Mouse (Mus musculus) forebrain, embryonic 12.5 days (tissue): ENCODE measurements at regions not wholly inside any gene's neighbourhood (a gene's known extent, or its start where the extent isn't known, plus 50 kb on each side); places are given as distances from the start of the nearest gene placed in this dataset.

ENCODE experiments used
- ATAC-seq: fragments of 200-750 bp; cut with Nextera tagmentation; 2 replicates; pipeline ENCODE4 v1.8.0; 2017; ENCODE audit warnings: moderate TSS enrichment; ENCODE audit not compliant: low FRiP score
- H3K27ac ChIP-seq: fragments of 300-500 bp; sonication (generic); 2 replicates; pipeline ENCODE4 v1.5.1; 2016; ENCODE audit warnings: mild to moderate bottlenecking
- H3K27me3 ChIP-seq: fragments of 300-500 bp; sonication (generic); 2 replicates; pipeline ENCODE4 v1.6.1; 2016; ENCODE audit warnings: mild to moderate bottlenecking
- H3K36me3 ChIP-seq: fragments of 300-500 bp; sonication (generic); replicated peaks from 2 replicates; pipeline ENCODE4 v1.6.1; 2016; ENCODE audit warnings: mild to moderate bottlenecking
- H3K4me1 ChIP-seq: fragments of 300-500 bp; sonication (generic); 2 replicates; pipeline ENCODE4 v1.6.1; 2016
- H3K4me2 ChIP-seq: fragments of 300-500 bp; sonication (generic); 2 replicates; pipeline ENCODE4 v1.6.1; 2016; ENCODE audit warnings: mild to moderate bottlenecking, moderate library complexity
- H3K4me3 ChIP-seq: fragments of 300-500 bp; sonication (generic); replicated peaks from 2 replicates; pipeline ENCODE4 v1.5.1; 2016; ENCODE audit warnings: mild to moderate bottlenecking
- H3K9ac ChIP-seq: fragments of 300-500 bp; sonication (generic); 2 replicates; pipeline ENCODE4 v1.6.1; 2016; ENCODE audit warnings: mild to moderate bottlenecking
- H3K9me3 ChIP-seq: fragments of 300-500 bp; sonication (generic); 2 replicates; pipeline ENCODE4 v1.6.1; 2016
- WGBS: fragments of 180-500 bp; shearing (Covaris S2); methylation state at CpG from one replicate; pipeline ENCODE4 v1.1.7; 2016; 5-methylcytosine and 5-hydroxymethylcytosine counted together

GRCm38 (mm10) chr10:121150668-121151067 lies 116.9 kb downstream of the Wif1 start:
- H3K9me3 ChIP-seq = no peaks in the 10 kb centered on the region
- H3K27me3 ChIP-seq = no peaks in the 10 kb centered on the region
- H3K9ac ChIP-seq = no peak overlapping the region
- WGBS = 88% methylated on average over 9 of the region's 9 CpGs
- no peaks in the 10 kb centered on the region for H3K4me1 ChIP-seq
- ATAC-seq = no peak
- H3K4me2 ChIP-seq = no peak overlapping the region
- H3K4me3 ChIP-seq = no peak overlapping the region
- no peak overlapping the region for H3K27ac ChIP-seq
- H3K36me3 ChIP-seq = no peaks in the 10 kb centered on the region

- no peak for ATAC-seq
These were observed 119.9 kb downstream of the Wif1 start for GRCm38 (mm10) chr10:121153625-121154024.

DNA sequence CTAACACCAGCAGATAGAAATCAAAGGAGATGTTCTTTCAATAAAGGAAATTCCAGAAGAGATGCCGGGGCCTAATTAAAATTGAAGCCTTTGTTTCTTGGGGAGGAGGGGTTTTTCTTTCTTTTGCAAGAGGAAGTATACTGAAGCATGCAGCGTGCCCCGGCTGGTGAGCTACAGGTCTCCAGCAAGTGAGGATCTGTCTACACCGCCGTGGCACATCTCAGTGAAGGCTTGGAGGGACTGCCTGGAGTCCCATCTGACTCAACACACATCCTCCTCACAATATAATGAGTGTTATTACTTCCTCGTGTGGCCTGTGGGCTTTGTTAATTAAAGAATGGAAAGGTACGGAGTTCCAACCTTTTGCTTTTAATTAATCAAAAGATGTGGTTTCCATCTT lies 126.7 kb downstream of the Wif1 start:
- Histone ChIP-seq H3K9me3 (no peaks in the 10 kb centered on the region), H3K36me3 (no peaks in the 10 kb centered on the region), H3K4me2 (no peak overlapping the region), H3K27ac (no peak overlapping the region), H3K4me1 (0 out of 2 replicates have a peak, but pooled peaks cover 3% of the 10 kb centered on the region), H3K27me3 (0 out of 2 replicates have a peak, but pooled peaks cover 3% of the 10 kb centered on the region), H3K9ac (no peak overlapping the region), H3K4me3 (no peak overlapping the region)
- no peak for ATAC-seq
- WGBS = 35% methylated on average over 7 of the region's 7 CpGs

More at GRCm38 (mm10) chr10:121153625-121154024, 119.9 kb downstream of the Wif1 start:
- Histone ChIP-seq H3K27me3 (no peaks in the 10 kb centered on the region), H3K4me3 (no peak overlapping the region), H3K27ac (no peak overlapping the region), H3K4me2 (no peak overlapping the region), H3K9me3 (no peaks in the 10 kb centered on the region), H3K9ac (no peak overlapping the region), H3K36me3 (no peaks in the 10 kb centered on the region), H3K4me1 (no peaks in the 10 kb centered on the region)
- WGBS = 72% methylated on average over 4 of the region's 4 CpGs

GRCm38 (mm10) chr10:121161201-121161600 lies 127.4 kb downstream of the Wif1 start:
- H3K27me3 ChIP-seq = 0 out of 2 replicates have a peak, but pooled peaks cover 3% of the 10 kb centered on the region
- 0 out of 2 replicates have a peak, but pooled peaks cover 3% of the 10 kb centered on the region for H3K4me1 ChIP-seq
- no peak overlapping the region for H3K27ac ChIP-seq
- WGBS = 83% methylated on average over 11 of the region's 11 CpGs
- H3K9ac ChIP-seq = no peak overlapping the region
- no peak overlapping the region for H3K4me2 ChIP-seq
- H3K9me3 ChIP-seq = no peaks in the 10 kb centered on the region
- H3K4me3 ChIP-seq = no peak overlapping the region
- no peak for ATAC-seq
- H3K36me3 ChIP-seq = no peaks in the 10 kb centered on the region

DNA sequence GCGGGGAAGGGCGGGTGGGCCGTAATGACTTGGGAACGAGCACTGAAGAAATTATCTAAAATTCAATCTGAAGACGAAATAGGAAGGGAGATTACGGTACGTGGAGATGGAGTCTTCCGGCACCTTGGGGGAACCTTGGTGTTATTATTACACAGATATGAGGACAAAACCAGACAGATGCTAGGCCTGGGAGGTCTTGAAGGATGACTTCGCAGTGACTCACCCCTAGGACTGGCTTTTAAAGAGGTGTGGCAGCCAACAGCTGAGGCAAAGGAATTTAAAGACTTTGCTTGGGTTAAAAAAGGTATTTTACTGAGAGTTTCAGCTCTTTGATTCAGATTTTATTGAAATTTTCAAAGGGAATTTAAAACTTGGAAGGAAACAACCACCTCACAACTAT lies 140.3 kb downstream of the Wif1 start:
- Histone ChIP-seq H3K4me3 (no peak overlapping the region), H3K9ac (no peak overlapping the region), H3K4me1 (no peaks in the 10 kb centered on the region), H3K4me2 (no peak overlapping the region), H3K27me3 (no peaks in the 10 kb centered on the region), H3K9me3 (no peaks in the 10 kb centered on the region), H3K27ac (no peak overlapping the region), H3K36me3 (no peaks in the 10 kb centered on the region)
- ATAC-seq = no peak
- WGBS = 95% methylated on average over 9 of the region's 9 CpGs

DNA sequence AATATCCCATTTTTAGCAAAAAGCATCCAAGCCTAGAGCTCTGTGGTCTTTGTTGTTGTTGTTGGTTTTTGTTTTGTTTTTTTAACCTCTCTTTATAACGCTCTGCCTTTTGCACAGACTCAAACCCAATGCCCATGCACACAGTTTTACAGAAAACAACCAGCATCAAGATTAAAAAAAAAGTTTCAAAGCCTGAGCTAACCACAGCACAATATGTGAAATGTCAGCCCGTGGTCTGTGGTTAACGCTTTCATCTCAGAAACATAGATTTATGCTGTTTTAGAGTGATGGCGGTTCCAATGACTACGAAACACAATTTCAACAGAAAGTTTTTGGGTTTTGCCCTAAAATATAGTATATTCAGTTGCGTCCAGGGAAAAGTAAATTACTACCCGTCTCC lies 155.4 kb downstream of the Wif1 start:
- Histone ChIP-seq H3K4me2 (no peak overlapping the region), H3K4me3 (no peak overlapping the region), H3K4me1 (no peaks in the 10 kb centered on the region; the same call in 1 of the 2 replicates), H3K27me3 (peaks cover 3% of the 10 kb centered on the region; the same call in 1 of the 2 replicates), H3K36me3 (no peaks in the 10 kb centered on the region), H3K9ac (no peak overlapping the region), H3K9me3 (no peaks in the 10 kb centered on the region), H3K27ac (no peak overlapping the region)
- WGBS = 96% methylated on average over 7 of the region's 7 CpGs
- no peak for ATAC-seq

DNA sequence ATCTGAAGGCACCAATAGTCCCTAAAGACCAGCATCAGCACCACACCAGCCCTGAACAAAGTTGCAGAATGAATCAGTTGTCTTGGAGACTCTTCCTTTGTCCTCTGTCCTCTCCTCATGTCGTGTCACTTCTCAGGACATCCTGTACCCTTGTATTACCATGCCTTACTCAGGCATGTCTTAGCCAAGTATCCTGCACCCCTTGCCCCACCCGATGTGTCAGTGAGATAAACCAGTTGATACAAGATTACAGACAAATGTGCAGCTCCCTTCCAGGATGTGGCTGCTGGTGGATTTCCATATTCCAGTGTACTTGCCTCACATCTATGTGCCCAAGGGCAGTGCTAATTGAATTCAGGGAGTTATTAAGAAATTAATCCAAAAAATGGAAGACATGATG lies 151.8 kb downstream of the Tbc1d30 start:
- H3K27ac ChIP-seq = no peak overlapping the region
- H3K4me1 ChIP-seq = no peaks in the 10 kb centered on the region
- no peak overlapping the region for H3K4me2 ChIP-seq
- no peak overlapping the region for H3K4me3 ChIP-seq
- no peaks in the 10 kb centered on the region for H3K36me3 ChIP-seq
- 79% methylated on average over 2 of the region's 2 CpGs for WGBS
- peaks cover 68% of the 10 kb centered on the region for H3K27me3 ChIP-seq
- no peaks in the 10 kb centered on the region for H3K9me3 ChIP-seq
- ATAC-seq = no peak
- H3K9ac ChIP-seq = no peak overlapping the region

GRCm38 (mm10) chr10:121202531-121202930 lies 148.5 kb downstream of the Tbc1d30 start:
- 90% methylated on average over 7 of the region's 7 CpGs for WGBS
- peaks cover 76% of the 10 kb centered on the region for H3K27me3 ChIP-seq
- H3K4me1 ChIP-seq = peaks cover 15% of the 10 kb centered on the region
- H3K4me2 ChIP-seq = no peak overlapping the region
- no peak for ATAC-seq
- H3K4me3 ChIP-seq = no peak overlapping the region
- no peaks in the 10 kb centered on the region for H3K36me3 ChIP-seq
- no peaks in the 10 kb centered on the region for H3K9me3 ChIP-seq
- no peak overlapping the region for H3K9ac ChIP-seq
- H3K27ac ChIP-seq = no peak overlapping the region

- H3K4me2 ChIP-seq = 0 out of 2 replicates have a peak overlapping the region, but pooled peaks have one; percentile 1
- H3K4me1 ChIP-seq = peaks cover 15% of the 10 kb centered on the region
- no peak overlapping the region for H3K9ac ChIP-seq
- no peak overlapping the region; the same call in 1 of the 2 replicates for H3K27ac ChIP-seq
- ATAC-seq = no peak
- H3K4me3 ChIP-seq = no peak overlapping the region
- no peaks in the 10 kb centered on the region for H3K36me3 ChIP-seq
- peaks cover 64% of the 10 kb centered on the region for H3K27me3 ChIP-seq
- no peaks in the 10 kb centered on the region for H3K9me3 ChIP-seq
- WGBS = 79% methylated on average over 11 of the region's 11 CpGs
These were observed 145.5 kb downstream of the Tbc1d30 start for GRCm38 (mm10) chr10:121205551-121205950.

DNA sequence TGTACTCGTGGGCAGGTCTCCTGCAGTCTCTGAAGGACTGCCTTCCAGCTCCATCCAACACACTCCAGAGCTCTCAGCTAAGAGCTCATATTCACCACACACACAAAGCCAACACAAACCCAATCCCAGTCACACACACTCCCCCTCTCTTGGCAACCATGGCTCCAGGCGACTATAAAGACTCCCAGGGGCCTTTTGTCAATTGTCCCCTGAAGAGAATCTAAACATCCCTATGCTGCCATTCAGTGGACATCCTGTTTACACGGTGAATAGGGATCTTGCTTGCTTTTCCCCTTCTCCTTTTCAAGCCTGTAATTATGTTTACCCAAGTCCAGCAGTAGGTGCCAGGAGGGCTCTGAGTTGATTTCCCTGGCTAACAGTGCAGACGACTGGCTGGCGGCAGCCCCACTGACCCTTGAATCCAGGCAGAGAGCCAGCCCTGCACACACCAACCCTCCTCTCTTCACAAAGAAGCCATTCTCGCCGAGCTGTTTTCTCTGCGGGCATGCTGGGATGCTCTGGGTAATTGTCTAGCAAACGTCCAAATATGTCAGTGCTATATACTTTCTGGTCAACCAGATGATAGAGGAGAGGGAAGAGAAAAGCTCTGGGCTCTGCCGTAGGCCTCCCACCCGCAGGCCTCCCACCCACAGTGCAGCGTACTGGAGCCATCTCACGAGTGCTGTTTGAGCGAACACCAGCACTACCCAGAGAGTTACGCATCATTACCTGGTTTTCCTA lies 144.9 kb downstream of the Tbc1d30 start:
- Histone ChIP-seq H3K4me3 (no peak overlapping the region), H3K9me3 (no peaks in the 10 kb centered on the region), H3K36me3 (no peaks in the 10 kb centered on the region), H3K4me2 (peak overlapping the region; percentile 27), H3K27me3 (peaks cover 61% of the 10 kb centered on the region), H3K9ac (peak overlapping the region; percentile 17; the same call in 1 of the 2 replicates), H3K27ac (peak overlapping the region; percentile 58), H3K4me1 (peaks cover 15% of the 10 kb centered on the region)
- 5% methylated on average over 15 of the region's 15 CpGs for WGBS
- peak; percentile 93 for ATAC-seq

DNA sequence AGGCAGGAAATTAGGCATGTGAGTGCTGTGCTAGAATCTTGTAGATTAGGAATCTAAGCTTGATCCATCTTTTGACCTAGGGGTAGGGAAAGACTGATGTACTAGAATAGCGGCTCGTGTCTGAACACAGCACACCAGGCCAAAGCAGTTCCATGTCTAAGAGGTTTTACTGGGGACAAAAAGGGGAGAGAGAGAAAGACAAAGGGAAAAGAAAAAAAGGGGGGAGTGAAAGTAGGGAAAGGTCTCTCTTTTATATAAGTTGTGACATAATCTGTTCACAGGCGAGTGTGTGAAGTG lies 144.4 kb downstream of the Tbc1d30 start:
- Histone ChIP-seq H3K36me3 (no peaks in the 10 kb centered on the region), H3K27ac (peak overlapping the region; percentile 58), H3K9ac (no peak overlapping the region), H3K27me3 (peaks cover 56% of the 10 kb centered on the region), H3K4me3 (no peak overlapping the region), H3K4me1 (peaks cover 15% of the 10 kb centered on the region), H3K9me3 (no peaks in the 10 kb centered on the region), H3K4me2 (peak overlapping the region; percentile 27)
- 40% methylated on average over 3 of the region's 3 CpGs for WGBS
- ATAC-seq = no peak
